Mouse (Mus musculus) ES-E14 (cell line): ENCODE measurements around the gene Prrc2a.

Experiments used
- CHD2 ChIP-seq: IDR thresholded peaks from 2 replicates; pipeline ENCODE4 v1.6.1; 2014; ENCODE audit warnings: mild to moderate bottlenecking, low read depth, low read length, inconsistent platforms
- HCFC1 ChIP-seq: IDR thresholded peaks from 2 replicates; pipeline ENCODE4 v1.6.1; 2012; ENCODE audit warnings: low read length, inconsistent platforms, borderline replicate concordance; ENCODE audit not compliant: insufficient read depth
- ZC3H11A ChIP-seq: IDR thresholded peaks from 2 replicates; pipeline ENCODE4 v1.6.1; 2012; ENCODE audit warnings: low read depth, mild to moderate bottlenecking, inconsistent platforms, low read length, borderline replicate concordance
- ZNF384 ChIP-seq: IDR thresholded peaks from 2 replicates; pipeline ENCODE4 v1.6.1; 2012; ENCODE audit warnings: low read depth, low read length, inconsistent platforms

- no peak; the same call in 1 of the 2 replicates for TF ChIP-seq ZC3H11A
- no peak for TF ChIP-seq HCFC1
- TF ChIP-seq ZNF384, result peak; percentile 62
- TF ChIP-seq CHD2, result no peak
Observed at GRCm38 (mm10) chr17:35105740-35106389, 58.8 kb downstream of the Prrc2a start.
